Mouse (Mus musculus) small intestine, adult 2 months (tissue): ENCODE data around the gene Mast1.

Experiments
- CTCF ChIP-seq: fragments of 200-500 bp; IDR thresholded peaks from 2 replicates; pipeline ENCODE4 v1.5.1; 2012; ENCODE audit warnings: low read depth, mild to moderate bottlenecking, control low read depth, inconsistent platforms, low read length, moderate library complexity, mixed read lengths; ENCODE audit not compliant: insufficient replicate concordance, insufficient read length; ENCODE audit errors: extremely low read depth
- POLR2A ChIP-seq: fragments of 200-500 bp; IDR thresholded peaks from 2 replicates; pipeline ENCODE4 v1.6.1; 2012; ENCODE audit warnings: low read depth, mild to moderate bottlenecking, control low read depth, inconsistent platforms, low read length, moderate library complexity

DNA sequence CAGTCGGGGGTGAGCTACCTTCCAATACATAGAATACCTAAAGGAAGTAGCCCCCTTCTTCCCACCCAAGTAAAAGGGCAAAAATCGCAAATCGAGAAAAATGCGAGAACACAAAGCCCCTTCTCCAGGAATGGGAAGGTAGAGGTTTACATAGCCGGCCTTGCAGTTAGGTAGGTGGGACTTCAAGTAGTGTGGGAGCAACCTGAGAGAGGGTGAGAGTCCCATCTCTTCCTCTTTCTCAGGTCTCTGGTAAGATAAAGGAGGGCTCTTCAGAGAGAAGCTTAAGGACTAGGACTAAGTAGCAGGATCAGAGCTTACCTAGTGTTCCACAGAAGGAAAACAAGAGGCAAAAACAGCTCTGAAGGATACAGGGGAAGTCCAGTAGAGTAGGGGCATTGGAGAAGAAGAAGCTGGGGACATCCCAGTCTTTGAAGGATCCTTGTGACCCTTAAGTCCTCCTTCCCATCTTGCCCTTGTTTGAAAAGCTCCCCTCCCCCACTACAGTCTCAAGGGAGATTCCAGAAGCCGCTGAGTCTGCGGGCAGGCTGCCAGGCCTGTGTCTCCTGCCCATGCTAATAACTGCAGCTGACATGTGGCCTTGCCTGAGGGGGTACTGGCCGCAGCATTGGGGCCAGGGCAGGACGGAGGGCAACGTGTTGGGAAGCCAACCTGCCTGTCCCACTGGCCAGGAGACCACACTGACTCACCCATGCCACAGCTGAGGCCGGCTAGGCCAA is 43.6 kb upstream of the Mast1 start:
- TF ChIP-seq CTCF (no peak), POLR2A (no peak)
